In the genomic region with DNA sequence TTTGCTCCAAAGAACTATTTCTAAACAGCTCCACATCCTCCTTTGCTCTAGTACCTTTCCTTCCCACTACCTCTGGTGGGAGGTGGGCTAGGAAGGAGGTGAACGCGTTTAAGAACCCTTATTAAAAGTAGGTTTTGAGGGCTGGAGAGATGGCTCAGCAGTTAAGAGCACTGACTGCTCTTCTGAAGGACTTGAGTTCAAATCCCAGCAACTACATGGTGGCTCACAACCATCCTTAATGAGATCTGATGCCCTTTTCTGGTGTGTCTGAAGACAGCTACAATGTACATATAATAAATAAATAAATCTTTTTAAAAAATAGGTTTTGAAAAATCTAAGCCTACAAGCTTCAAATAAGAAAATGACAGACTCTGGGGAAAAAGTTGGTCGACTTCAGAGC, we compare ENCODE assay signal across 24 mouse cellular contexts. TPM values are rescaled to one million over a fixed set of nuclear protein-coding genes. Genes with fewer than 3 reads are reported as not detected.
"Had no signal": no experiment of that assay in that cellular context is flagged by ENCODE, and none has a peak within 500 bp of the region (broad histone marks: within the 10 kb centered on the region; RNA-seq: fewer than 3 reads in every experiment).

No protein-coding gene starts in this region.

RNA-seq across cellular contexts. Expression of gene Apobec4, which starts 35.1 kb away (rescaled TPM):
- polyA plus RNA-seq: heart, embryonic 10.5 days; heart, embryonic 11.5 days; heart, embryonic 12.5 days; heart, embryonic 13.5 days; heart, embryonic 14.5 days; heart, embryonic 15.5 days; heart, embryonic 16.5 days; heart, postnatal 0 days; hindbrain, embryonic 10.5 days; hindbrain, embryonic 11.5 days; hindbrain, embryonic 12.5 days; hindbrain, embryonic 13.5 days; hindbrain, embryonic 15.5 days; hindbrain, postnatal 0 days; inflammation-experienced regulatory T-cells, adult 6 months; intestine, embryonic 15.5 days; intestine, embryonic 16.5 days; intestine, postnatal 0 days; kidney, adult 2 months; kidney, embryonic 14.5 days; kidney, embryonic 15.5 days; kidney, embryonic 16.5 days; kidney, postnatal 0 days; large intestine, adult 2 months had no signal
